Mouse (Mus musculus) MEL (cell line): ENCODE results near the gene Islr2. TPM values are rescaled to one million over a fixed set of nuclear protein-coding genes. Genes with fewer than 3 reads are reported as not detected.

Source experiments
- DNase-seq: peaks from one replicate; pipeline ENCODE4 v3.0.0; 2011; ENCODE audit warnings: low read depth, low spot score
- H3K27ac ChIP-seq: 2 replicates; pipeline ENCODE4 v1.5.1; 2012; ENCODE audit warnings: low read depth, mild to moderate bottlenecking, control low read depth, low read length, moderate library complexity; ENCODE audit not compliant: control insufficient read depth
- H3K27me3 ChIP-seq, 2 experiments: fragments of 150-350 bp in 1 of 2; sonication (generic) in 1 of 2; 2 replicates each; pipeline ENCODE4 v1.6.1; 2012; ENCODE audit warnings: low read length in 2 of 2, mild to moderate bottlenecking in 2 of 2, improper control_type of control experiment in 1 of 2, moderate library complexity in 1 of 2; ENCODE audit not compliant: insufficient read depth in 2 of 2, control insufficient read depth in 1 of 2
- H3K36me3 ChIP-seq, 2 experiments: 2 replicates each; pipeline ENCODE4 v1.6.1; 2012 to 2014; ENCODE audit warnings: low read length in 2 of 2, improper control_type of control experiment in 1 of 2, inconsistent platforms in 1 of 2, mild to moderate bottlenecking in 1 of 2; ENCODE audit not compliant: insufficient read depth in 2 of 2, control insufficient read depth in 1 of 2
- H3K4me1 ChIP-seq, 2 experiments: fragments of 150-350 bp in 1 of 2; sonication (generic) in 1 of 2; 2 replicates each; pipeline ENCODE4 v1.6.1; 2012; ENCODE audit warnings: low read length in 2 of 2, improper control_type of control experiment in 1 of 2, mild to moderate bottlenecking in 1 of 2; ENCODE audit not compliant: insufficient read depth in 2 of 2, control insufficient read depth in 1 of 2
- H3K4me3 ChIP-seq, 2 experiments: fragments of 150-350 bp in 1 of 2; sonication (generic) in 1 of 2; 2 replicates each; pipeline ENCODE4 v1.5.1; 2012; ENCODE audit warnings: low read depth in 2 of 2, low read length in 2 of 2, mild to moderate bottlenecking in 2 of 2, moderate library complexity in 2 of 2, control low read depth in 1 of 2, improper control_type of control experiment in 1 of 2; ENCODE audit not compliant: control insufficient read depth in 1 of 2, insufficient read depth in 1 of 2
- H3K79me2 ChIP-seq: 2 replicates; pipeline ENCODE4 v1.6.1; 2012; ENCODE audit warnings: mild to moderate bottlenecking, low read length, moderate library complexity; ENCODE audit not compliant: control insufficient read depth, poor library complexity, insufficient read depth
- H3K9ac ChIP-seq: 2 replicates; pipeline ENCODE4 v1.6.1; 2012; ENCODE audit warnings: low read depth, mild to moderate bottlenecking, control low read depth, low read length, moderate library complexity; ENCODE audit not compliant: control insufficient read depth, poor library complexity, severe bottlenecking
- H3K9me3 ChIP-seq: fragments of 150-350 bp; sonication (generic); replicated peaks from 2 replicates; pipeline ENCODE4 v1.6.1; 2012; ENCODE audit warnings: mild to moderate bottlenecking, low read length, improper control_type of control experiment, moderate library complexity; ENCODE audit not compliant: insufficient read depth
- CHD2 ChIP-seq: IDR thresholded peaks from 2 replicates; pipeline ENCODE4 v1.6.1; 2011; ENCODE audit warnings: low read length, improper control_type of control experiment
- E2F4 ChIP-seq: IDR thresholded peaks from 2 replicates; pipeline ENCODE4 v1.6.1; 2011; ENCODE audit warnings: low read depth, low read length, improper control_type of control experiment, borderline replicate concordance
- GATA1 ChIP-seq: IDR thresholded peaks from 2 replicates; pipeline ENCODE4 v1.6.1; 2011; ENCODE audit warnings: low read depth, low read length, improper control_type of control experiment
- HCFC1 ChIP-seq: IDR thresholded peaks from 2 replicates; pipeline ENCODE4 v1.6.1; 2012; ENCODE audit warnings: low read depth, mild to moderate bottlenecking, inconsistent platforms, low read length, improper control_type of control experiment, moderate library complexity
- MAFK ChIP-seq: IDR thresholded peaks from 2 replicates; pipeline ENCODE4 v1.6.1; 2011; ENCODE audit warnings: low read depth, mild to moderate bottlenecking, low read length, improper control_type of control experiment, borderline replicate concordance
- MAX ChIP-seq: IDR thresholded peaks from 2 replicates; pipeline ENCODE4 v1.6.1; 2011; ENCODE audit warnings: low read length, improper control_type of control experiment
- MAZ ChIP-seq: IDR thresholded peaks from 2 replicates; pipeline ENCODE4 v1.6.1; 2012; ENCODE audit warnings: low read depth, mild to moderate bottlenecking, inconsistent platforms, low read length, improper control_type of control experiment
- MEF2A ChIP-seq: IDR thresholded peaks from 2 replicates; pipeline ENCODE4 v1.6.1; 2014; ENCODE audit warnings: low read depth, mild to moderate bottlenecking, inconsistent platforms, low read length, improper control_type of control experiment; ENCODE audit not compliant: poor library complexity, insufficient replicate concordance, severe bottlenecking; ENCODE audit errors: extremely low read depth
- MXI1 ChIP-seq: IDR thresholded peaks from 2 replicates; pipeline ENCODE4 v1.6.1; 2011; ENCODE audit warnings: mild to moderate bottlenecking, low read depth, low read length, improper control_type of control experiment
- NELFE ChIP-seq: IDR thresholded peaks from 2 replicates; pipeline ENCODE4 v1.6.1; 2011; ENCODE audit warnings: low read depth, low read length, improper control_type of control experiment
- NRF1 ChIP-seq: IDR thresholded peaks from 2 replicates; pipeline ENCODE4 v1.6.1; 2014; ENCODE audit warnings: low read depth, mild to moderate bottlenecking, inconsistent platforms, low read length, improper control_type of control experiment, moderate library complexity; ENCODE audit not compliant: poor library complexity, insufficient read depth, severe bottlenecking
- POLR2AphosphoS5 ChIP-seq: IDR thresholded peaks from 2 replicates; pipeline ENCODE4 v1.6.1; 2012; ENCODE audit warnings: low read depth, borderline replicate concordance, mild to moderate bottlenecking, inconsistent platforms, low read length, moderate library complexity, mixed read lengths
- SMC3 ChIP-seq: IDR thresholded peaks from 2 replicates; pipeline ENCODE4 v1.6.1; 2011; ENCODE audit warnings: low read depth, low read length, improper control_type of control experiment
- TBP ChIP-seq: IDR thresholded peaks from 2 replicates; pipeline ENCODE4 v1.8.0; 2011; ENCODE audit warnings: low read depth, low read length, improper control_type of control experiment
- UBTF ChIP-seq: IDR thresholded peaks from 2 replicates; pipeline ENCODE4 v1.6.1; 2012; ENCODE audit warnings: low read depth, mild to moderate bottlenecking, inconsistent platforms, low read length, improper control_type of control experiment, moderate library complexity, borderline replicate concordance; ENCODE audit not compliant: insufficient read depth
- USF1 ChIP-seq: IDR thresholded peaks from 2 replicates; pipeline ENCODE4 v1.6.1; 2014; ENCODE audit warnings: low read depth, mild to moderate bottlenecking, inconsistent platforms, low read length, improper control_type of control experiment, moderate library complexity
- ZKSCAN1 ChIP-seq: IDR thresholded peaks from 2 replicates; pipeline ENCODE4 v1.6.1; 2012; ENCODE audit warnings: low read depth, mild to moderate bottlenecking, inconsistent platforms, low read length, improper control_type of control experiment, moderate library complexity
- polyA plus RNA-seq, 2 experiments: library from polyadenylated mRNA; stranded (reverse) in 1 of 2; unstranded in 1 of 2; fragments of >175 nt in 1 of 2; fragments of >200 nt in 1 of 2; gene quantifications; 2 replicates each; pipeline versions ENCODE4 v1.2.1 to v1.2.4; 2012; ENCODE audit warnings: low replicate concordance in 2 of 2, low read depth in 1 of 2; ENCODE audit not compliant: insufficient read length in 2 of 2, insufficient read depth in 1 of 2, missing spikeins in 1 of 2
- total RNA-seq: library from RNA; depleted of rRNA; stranded (reverse); fragments of 300-350 nt; gene quantifications from 2 replicates; pipeline ENCODE4 v1.2.3, GENCODE M21; 2012

Islr2 gene
- total and polyA plus RNA-seq, 3 experiments: 0.15 to 0.17 TPM; not detected in 1

GRCm38 (mm10) chr9:58162173-58162572, 41.9 kb downstream of the Islr2 start:
- Histone ChIP-seq H3K4me3 (no peak overlapping the region), H3K4me1 (no peaks in the 10 kb centered on the region), H3K36me3 (no peaks in the 10 kb centered on the region), H3K27ac (no peak overlapping the region), H3K9ac (no peak overlapping the region)
- DNase-seq: no peak
- TF ChIP-seq MAZ: no peak
- TF ChIP-seq SMC3: no peak
- no peak for TF ChIP-seq ZKSCAN1
- TF ChIP-seq NRF1: no peak
- no peak for TF ChIP-seq MAX
- TF ChIP-seq MAFK: no peak
- TF ChIP-seq UBTF: no peak
- no peak for TF ChIP-seq E2F4
- no peak for TF ChIP-seq CHD2
- no peak for TF ChIP-seq USF1
- no peak for TF ChIP-seq MXI1
- no peak for TF ChIP-seq NELFE
- TF ChIP-seq MEF2A: no peak
- TF ChIP-seq TBP: no peak
- no peak for TF ChIP-seq GATA1
- no peak for TF ChIP-seq POLR2AphosphoS5
- TF ChIP-seq, all 39 proteins: peak for 0
- no peaks in the 10 kb centered on the region for H3K79me2 ChIP-seq
- peaks cover 2 to 9% of the 10 kb centered on the region in 2 experiments; a peak in 2 of 4 replicates for H3K27me3 ChIP-seq
- H3K9me3 ChIP-seq: no peaks in the 10 kb centered on the region

DNA sequence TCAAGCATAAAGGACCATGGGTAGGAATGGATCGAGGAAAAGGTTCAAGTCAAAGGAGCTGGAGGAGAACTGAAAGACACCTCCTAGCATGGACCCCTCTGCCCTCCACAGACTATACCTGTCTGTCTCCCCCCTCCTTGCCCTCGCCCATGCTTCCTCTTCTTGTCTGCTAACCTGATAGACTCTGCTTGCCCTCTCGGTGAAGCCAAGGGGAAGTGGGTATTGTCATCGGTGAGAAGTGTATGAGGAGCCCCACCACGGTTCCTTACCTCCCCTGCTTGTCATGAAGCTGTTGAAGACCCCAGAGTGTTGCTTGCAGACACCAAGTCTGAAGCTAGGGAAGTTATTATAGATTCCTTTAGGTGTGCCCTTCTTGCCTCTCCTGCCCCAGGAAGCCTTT, 43.8 kb downstream of the Islr2 start:
- H3K9me3 ChIP-seq: no peaks in the 10 kb centered on the region
- peak; percentile 14 for DNase-seq
- no peaks in the 10 kb centered on the region for H3K4me1 ChIP-seq
- no peak overlapping the region for H3K4me3 ChIP-seq
- TF ChIP-seq HCFC1: no peak
- no peak overlapping the region for H3K9ac ChIP-seq
- no peak overlapping the region for H3K27ac ChIP-seq
- H3K27me3 ChIP-seq: peaks cover 0 to 3% of the 10 kb centered on the region in 2 experiments; a peak in 1 of 4 replicates
- no peaks in the 10 kb centered on the region for H3K79me2 ChIP-seq
- H3K36me3 ChIP-seq: no peaks in the 10 kb centered on the region
